Mouse (Mus musculus): ENCODE data around the gene Mia2. TPM values are rescaled to one million over a fixed set of nuclear protein-coding genes. Genes with fewer than 3 reads are reported as not detected.

The Mia2 gene
- polyA plus RNA-seq, 1 experiment from 2014 or later: 43.1 TPM

DNA sequence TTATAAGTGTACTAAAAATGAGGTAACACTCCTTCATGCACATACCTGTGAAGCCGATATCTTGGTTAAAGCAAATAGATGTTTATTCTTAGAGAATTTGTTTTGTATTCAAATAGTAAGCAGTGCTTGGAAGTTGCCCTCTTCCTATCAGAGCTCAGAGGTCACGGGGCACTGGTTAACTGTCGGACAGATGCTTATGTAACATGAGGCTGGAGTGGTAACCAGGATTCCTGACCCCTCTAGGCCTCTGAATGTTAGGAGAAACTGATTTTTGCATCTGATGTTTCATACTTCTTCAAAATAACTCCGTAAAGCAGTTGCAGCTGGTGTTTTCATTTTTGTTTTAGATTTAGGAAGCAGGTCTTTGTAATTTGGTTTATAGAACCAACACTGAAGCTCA lies 99.5 kb downstream of the Mia2 start:
- Histone ChIP-seq H3K9ac (ENCODE audit: low read depth, low read length) (no peak overlapping the region), H3K9me3 (replicated peaks; ENCODE audit: control insufficient read depth, low read length) (no peaks in the 10 kb centered on the region), H3K36me3 (ENCODE audit: control insufficient read depth, insufficient read depth, low read length) (no peaks in the 10 kb centered on the region), H3K27me3 (ENCODE audit: control insufficient read depth, insufficient read depth, low read length) (no peaks in the 10 kb centered on the region), H3K4me2 (no peak overlapping the region), H3K4me3 (ENCODE audit: low read depth, low read length) (no peak overlapping the region), H3K4me1 (ENCODE audit: control insufficient read depth, insufficient read depth, low read length) (0 out of 2 replicates have a peak, but pooled peaks cover 4% of the 10 kb centered on the region), H3K27ac (ENCODE audit: low read depth, low read length) (no peak overlapping the region)
- no peak for ATAC-seq (replicated peaks; ENCODE audit: insufficient number of reproducible peaks, low FRiP score, low TSS enrichment)
- 66% methylated on average over 4 of the region's 4 CpGs for WGBS (ENCODE audit: insufficient replicate concordance)

DNA sequence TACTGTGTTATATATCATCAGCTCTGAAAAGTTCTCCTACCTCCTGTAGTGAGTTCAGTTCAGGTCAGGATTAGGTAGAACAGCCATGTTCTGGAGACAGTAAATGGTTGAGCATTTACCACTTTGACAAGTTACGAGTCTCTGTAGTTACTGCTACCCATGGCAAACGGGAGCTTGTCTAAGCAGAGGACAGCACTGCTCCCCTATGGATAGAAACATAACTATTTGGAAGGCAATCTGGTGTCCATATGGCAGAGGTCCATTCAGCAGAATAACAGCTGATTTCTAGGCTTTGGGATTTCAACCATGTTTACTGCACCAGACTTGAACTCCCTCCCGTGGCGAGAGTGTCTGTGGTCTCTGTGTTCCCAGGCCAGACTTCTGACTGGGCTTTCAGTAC lies 100.3 kb downstream of the Mia2 start:
- ATAC-seq (replicated peaks; ENCODE audit: insufficient number of reproducible peaks, low FRiP score, low TSS enrichment): no peak
- no peaks in the 10 kb centered on the region for H3K36me3 ChIP-seq (ENCODE audit: control insufficient read depth, insufficient read depth, low read length)
- WGBS (ENCODE audit: insufficient replicate concordance): 85% methylated on average over 4 of the region's 4 CpGs
- H3K27ac ChIP-seq (ENCODE audit: low read depth, low read length): no peak overlapping the region
- H3K9me3 ChIP-seq (replicated peaks; ENCODE audit: control insufficient read depth, low read length): no peaks in the 10 kb centered on the region
- 0 out of 2 replicates have a peak, but pooled peaks cover 4% of the 10 kb centered on the region for H3K4me1 ChIP-seq (ENCODE audit: control insufficient read depth, insufficient read depth, low read length)
- H3K27me3 ChIP-seq (ENCODE audit: control insufficient read depth, insufficient read depth, low read length): no peaks in the 10 kb centered on the region
- no peak overlapping the region for H3K4me3 ChIP-seq (ENCODE audit: low read depth, low read length)
- H3K4me2 ChIP-seq: no peak overlapping the region
- H3K9ac ChIP-seq (ENCODE audit: low read depth, low read length): no peak overlapping the region

DNA sequence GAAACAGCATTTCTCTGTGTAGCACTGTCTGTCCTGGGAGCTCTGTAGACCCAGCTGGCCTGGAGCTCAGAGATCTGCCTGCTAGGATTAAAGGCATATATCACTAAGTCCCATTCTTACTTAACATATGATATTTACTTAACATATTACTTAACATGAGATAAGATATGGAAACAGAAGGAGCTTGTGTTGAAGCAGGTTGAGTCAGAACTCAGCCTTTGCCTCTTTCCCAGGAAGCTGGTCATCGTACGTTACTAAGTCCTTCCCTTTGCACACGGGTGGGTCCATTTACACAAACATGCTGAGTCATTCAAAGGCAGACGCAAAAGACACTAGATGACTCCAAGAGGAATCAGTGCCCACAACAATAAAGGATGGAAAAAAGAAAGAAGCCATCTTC lies 103.2 kb downstream of the Mia2 start:
- no peak overlapping the region for H3K4me2 ChIP-seq
- H3K36me3 ChIP-seq (ENCODE audit: control insufficient read depth, insufficient read depth, low read length): no peaks in the 10 kb centered on the region
- H3K4me1 ChIP-seq (ENCODE audit: control insufficient read depth, insufficient read depth, low read length): 0 out of 2 replicates have a peak, but pooled peaks cover 4% of the 10 kb centered on the region
- no peak for ATAC-seq (replicated peaks; ENCODE audit: insufficient number of reproducible peaks, low FRiP score, low TSS enrichment)
- H3K27me3 ChIP-seq (ENCODE audit: control insufficient read depth, insufficient read depth, low read length): no peaks in the 10 kb centered on the region
- no peak overlapping the region for H3K9ac ChIP-seq (ENCODE audit: low read depth, low read length)
- H3K9me3 ChIP-seq (replicated peaks; ENCODE audit: control insufficient read depth, low read length): no peaks in the 10 kb centered on the region
- H3K4me3 ChIP-seq (ENCODE audit: low read depth, low read length): no peak overlapping the region
- WGBS (ENCODE audit: insufficient replicate concordance): 63% methylated on average over 4 of the region's 4 CpGs
- no peak overlapping the region for H3K27ac ChIP-seq (ENCODE audit: low read depth, low read length)

- Histone ChIP-seq H3K27me3 (ENCODE audit: control insufficient read depth, insufficient read depth, low read length) (no peaks in the 10 kb centered on the region), H3K4me2 (no peak overlapping the region), H3K36me3 (ENCODE audit: control insufficient read depth, insufficient read depth, low read length) (no peaks in the 10 kb centered on the region), H3K9me3 (replicated peaks; ENCODE audit: control insufficient read depth, low read length) (no peaks in the 10 kb centered on the region), H3K9ac (ENCODE audit: low read depth, low read length) (no peak overlapping the region), H3K4me3 (ENCODE audit: low read depth, low read length) (no peak overlapping the region), H3K27ac (ENCODE audit: low read depth, low read length) (no peak overlapping the region), H3K4me1 (ENCODE audit: control insufficient read depth, insufficient read depth, low read length) (0 out of 2 replicates have a peak, but pooled peaks cover 4% of the 10 kb centered on the region)
- no peak for ATAC-seq (replicated peaks; ENCODE audit: insufficient number of reproducible peaks, low FRiP score, low TSS enrichment)
- WGBS (ENCODE audit: insufficient replicate concordance): 92% methylated on average over 2 of the region's 2 CpGs
Observed at GRCm38 (mm10) chr12:59199361-59199760, 103.8 kb downstream of the Mia2 start.

DNA sequence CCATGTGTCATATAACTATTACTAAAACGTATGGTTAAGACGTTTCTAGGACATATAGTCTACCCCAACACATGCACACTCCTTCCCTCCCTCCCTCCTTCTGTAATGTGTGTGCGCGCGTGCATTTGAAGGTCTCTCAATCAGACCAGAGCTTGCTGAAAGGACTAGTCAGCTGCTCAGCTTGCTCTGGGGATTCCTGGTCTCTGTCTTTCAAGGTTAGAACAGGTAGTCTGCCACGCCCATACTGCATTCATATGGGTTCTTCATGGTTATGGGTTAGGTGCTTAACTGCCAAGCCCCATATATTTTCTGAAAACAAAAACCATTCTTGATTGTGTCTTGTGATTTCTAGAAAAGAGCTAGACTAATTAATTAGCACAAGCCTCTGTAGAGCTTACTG lies 110.0 kb downstream of the Mia2 start:
- Histone ChIP-seq H3K9ac (ENCODE audit: low read depth, low read length) (no peak overlapping the region), H3K36me3 (ENCODE audit: control insufficient read depth, insufficient read depth, low read length) (no peaks in the 10 kb centered on the region), H3K9me3 (replicated peaks; ENCODE audit: control insufficient read depth, low read length) (no peaks in the 10 kb centered on the region), H3K4me1 (ENCODE audit: control insufficient read depth, insufficient read depth, low read length) (no peaks in the 10 kb centered on the region), H3K4me2 (no peak overlapping the region), H3K4me3 (ENCODE audit: low read depth, low read length) (no peak overlapping the region), H3K27me3 (ENCODE audit: control insufficient read depth, insufficient read depth, low read length) (no peaks in the 10 kb centered on the region), H3K27ac (ENCODE audit: low read depth, low read length) (no peak overlapping the region)
- 91% methylated on average over 6 of the region's 6 CpGs for WGBS (ENCODE audit: insufficient replicate concordance)
- ATAC-seq (replicated peaks; ENCODE audit: insufficient number of reproducible peaks, low FRiP score, low TSS enrichment): no peak

DNA sequence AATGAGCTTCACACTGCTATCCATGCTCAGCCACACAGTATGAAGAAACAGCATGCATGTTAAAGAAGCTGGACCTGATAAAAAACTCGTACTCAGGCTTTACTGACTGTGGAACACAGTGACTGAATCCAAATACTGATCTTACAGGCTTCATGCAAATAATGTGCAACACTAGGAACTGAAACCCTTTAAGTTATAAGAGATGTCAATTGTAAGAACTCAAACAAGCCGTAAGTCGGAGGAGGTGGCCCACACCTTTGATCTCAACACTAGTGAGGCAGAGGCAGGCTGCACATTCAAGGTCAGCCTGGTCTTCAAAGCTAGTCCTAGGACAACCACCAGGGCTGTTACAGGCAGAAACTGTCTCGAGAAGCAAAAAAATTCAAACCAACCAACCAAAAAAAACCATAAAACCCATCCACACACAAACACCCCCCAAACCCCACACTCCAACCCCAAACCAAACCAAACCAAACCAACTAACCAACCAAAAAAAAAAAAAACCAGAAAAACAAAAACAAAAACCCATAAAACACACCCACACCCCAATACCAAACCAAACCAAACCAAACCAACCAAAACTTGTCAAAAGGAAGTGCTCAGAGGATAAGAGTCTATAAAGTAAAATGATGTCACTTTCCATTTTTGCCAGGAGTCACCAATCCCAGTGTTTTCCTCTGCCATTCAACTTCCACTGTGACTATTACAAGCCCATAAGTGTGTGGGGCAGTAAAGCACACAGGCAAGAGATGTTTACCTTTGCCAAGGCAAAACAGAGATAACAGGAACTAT lies 110.8 kb downstream of the Mia2 start:
- Histone ChIP-seq H3K4me1 (ENCODE audit: control insufficient read depth, insufficient read depth, low read length) (no peaks in the 10 kb centered on the region), H3K9ac (ENCODE audit: low read depth, low read length) (no peak overlapping the region), H3K4me3 (ENCODE audit: low read depth, low read length) (no peak overlapping the region), H3K9me3 (replicated peaks; ENCODE audit: control insufficient read depth, low read length) (no peaks in the 10 kb centered on the region), H3K27ac (ENCODE audit: low read depth, low read length) (no peak overlapping the region), H3K4me2 (no peak overlapping the region), H3K27me3 (ENCODE audit: control insufficient read depth, insufficient read depth, low read length) (no peaks in the 10 kb centered on the region), H3K36me3 (ENCODE audit: control insufficient read depth, insufficient read depth, low read length) (no peaks in the 10 kb centered on the region)
- WGBS (ENCODE audit: insufficient replicate concordance): 92% methylated on average over 4 of the region's 4 CpGs
- ATAC-seq (replicated peaks; ENCODE audit: insufficient number of reproducible peaks, low FRiP score, low TSS enrichment): no peak

GRCm38 (mm10) chr12:59207000-59207390 lies 111.4 kb downstream of the Mia2 start:
- Histone ChIP-seq H3K9ac (ENCODE audit: low read depth, low read length) (no peak overlapping the region), H3K9me3 (replicated peaks; ENCODE audit: control insufficient read depth, low read length) (no peaks in the 10 kb centered on the region), H3K36me3 (ENCODE audit: control insufficient read depth, insufficient read depth, low read length) (no peaks in the 10 kb centered on the region), H3K27me3 (ENCODE audit: control insufficient read depth, insufficient read depth, low read length) (no peaks in the 10 kb centered on the region), H3K27ac (ENCODE audit: low read depth, low read length) (no peak overlapping the region), H3K4me3 (ENCODE audit: low read depth, low read length) (no peak overlapping the region), H3K4me2 (no peak overlapping the region), H3K4me1 (ENCODE audit: control insufficient read depth, insufficient read depth, low read length) (no peaks in the 10 kb centered on the region)
- no peak for ATAC-seq (replicated peaks; ENCODE audit: insufficient number of reproducible peaks, low FRiP score, low TSS enrichment)
- WGBS (ENCODE audit: insufficient replicate concordance): 79% methylated on average over 3 of the region's 3 CpGs

DNA sequence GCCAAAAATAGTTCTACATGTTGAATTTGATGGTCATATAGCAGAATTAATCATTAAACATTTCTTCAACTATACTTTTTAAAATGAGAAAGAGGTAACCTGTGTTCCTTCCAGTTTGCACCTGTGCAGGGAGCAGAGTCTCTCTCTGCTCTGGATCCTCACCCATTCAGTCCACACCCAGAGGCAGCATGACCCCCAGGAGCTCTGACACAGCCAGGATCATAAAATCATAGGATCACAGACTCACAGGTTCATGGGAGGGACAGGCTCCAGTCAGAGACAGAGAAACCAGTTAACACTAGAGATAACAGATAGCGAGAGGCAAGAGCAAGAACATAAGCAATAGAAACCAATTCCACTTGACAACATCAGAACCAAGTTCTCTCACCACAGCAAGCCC lies 112.2 kb downstream of the Mia2 start:
- no peaks in the 10 kb centered on the region for H3K9me3 ChIP-seq (replicated peaks; ENCODE audit: control insufficient read depth, low read length)
- WGBS (ENCODE audit: insufficient replicate concordance): 57% methylated on average over 1 of the region's 1 CpGs
- no peaks in the 10 kb centered on the region for H3K36me3 ChIP-seq (ENCODE audit: control insufficient read depth, insufficient read depth, low read length)
- no peak overlapping the region for H3K4me2 ChIP-seq
- no peak overlapping the region for H3K9ac ChIP-seq (ENCODE audit: low read depth, low read length)
- no peaks in the 10 kb centered on the region for H3K27me3 ChIP-seq (ENCODE audit: control insufficient read depth, insufficient read depth, low read length)
- H3K4me3 ChIP-seq (ENCODE audit: low read depth, low read length): no peak overlapping the region
- no peak for ATAC-seq (replicated peaks; ENCODE audit: insufficient number of reproducible peaks, low FRiP score, low TSS enrichment)
- H3K27ac ChIP-seq (ENCODE audit: low read depth, low read length): no peak overlapping the region
- H3K4me1 ChIP-seq (ENCODE audit: control insufficient read depth, insufficient read depth, low read length): no peaks in the 10 kb centered on the region

DNA sequence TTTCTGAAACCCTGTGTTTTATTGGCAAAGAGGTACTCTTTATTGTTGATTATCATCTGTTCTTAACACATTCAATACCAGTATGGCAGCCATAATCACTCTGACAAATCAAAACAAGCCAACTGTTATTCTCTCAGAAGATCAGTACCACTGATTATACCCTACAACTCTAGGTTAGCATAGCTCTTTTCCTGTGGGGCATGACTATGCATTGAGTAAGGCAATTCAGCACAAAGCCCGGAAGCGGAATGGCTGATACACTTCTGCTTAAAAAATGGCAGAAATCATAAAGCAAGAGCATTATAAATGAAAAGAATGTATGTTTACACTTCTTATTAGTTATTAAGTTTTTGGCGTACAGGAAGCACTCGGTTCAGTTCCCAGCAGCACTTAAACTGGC lies 120.6 kb downstream of the Mia2 start:
- Histone ChIP-seq H3K36me3 (ENCODE audit: control insufficient read depth, insufficient read depth, low read length) (no peaks in the 10 kb centered on the region), H3K4me1 (ENCODE audit: control insufficient read depth, insufficient read depth, low read length) (peaks cover 10% of the 10 kb centered on the region), H3K27ac (ENCODE audit: low read depth, low read length) (no peak overlapping the region), H3K4me2 (no peak overlapping the region), H3K9me3 (replicated peaks; ENCODE audit: control insufficient read depth, low read length) (no peaks in the 10 kb centered on the region), H3K9ac (ENCODE audit: low read depth, low read length) (no peak overlapping the region), H3K27me3 (ENCODE audit: control insufficient read depth, insufficient read depth, low read length) (no peaks in the 10 kb centered on the region), H3K4me3 (ENCODE audit: low read depth, low read length) (no peak overlapping the region)
- ATAC-seq (replicated peaks; ENCODE audit: insufficient number of reproducible peaks, low FRiP score, low TSS enrichment): no peak
- 95% methylated on average over 4 of the region's 4 CpGs for WGBS (ENCODE audit: insufficient replicate concordance)

Data from heart, embryonic 11.5 days (tissue).